Mouse (Mus musculus) neural tube, postnatal 0 days (tissue): ENCODE results near the gene Mark2. TPM values are rescaled to one million over a fixed set of nuclear protein-coding genes. Genes with fewer than 3 reads are reported as not detected.

Experiments
- polyA plus RNA-seq: library from polyadenylated mRNA; unstranded; fragments of >200 nt; fragmentation: Nextera tagmentation; extraction: Ambion mirVana; gene quantifications from 2 replicates; pipeline ENCODE4 v1.2.1, GENCODE M21; 2015

Mark2 gene
- polyA plus RNA-seq: 40.8 and 43.0 TPM in 2 replicates

GRCm38 (mm10) chr19:7341512-7342397, at the start of gene Mark2:
TSS of gene Mark2 (minus strand) at chr19:7341860.

GRCm38 (mm10) chr19:7382903-7383865, 41.5 kb upstream of the Mark2 start, which contains the start of gene Spindoc:
TSS of gene Spindoc (minus strand) at chr19:7382994.

DNA sequence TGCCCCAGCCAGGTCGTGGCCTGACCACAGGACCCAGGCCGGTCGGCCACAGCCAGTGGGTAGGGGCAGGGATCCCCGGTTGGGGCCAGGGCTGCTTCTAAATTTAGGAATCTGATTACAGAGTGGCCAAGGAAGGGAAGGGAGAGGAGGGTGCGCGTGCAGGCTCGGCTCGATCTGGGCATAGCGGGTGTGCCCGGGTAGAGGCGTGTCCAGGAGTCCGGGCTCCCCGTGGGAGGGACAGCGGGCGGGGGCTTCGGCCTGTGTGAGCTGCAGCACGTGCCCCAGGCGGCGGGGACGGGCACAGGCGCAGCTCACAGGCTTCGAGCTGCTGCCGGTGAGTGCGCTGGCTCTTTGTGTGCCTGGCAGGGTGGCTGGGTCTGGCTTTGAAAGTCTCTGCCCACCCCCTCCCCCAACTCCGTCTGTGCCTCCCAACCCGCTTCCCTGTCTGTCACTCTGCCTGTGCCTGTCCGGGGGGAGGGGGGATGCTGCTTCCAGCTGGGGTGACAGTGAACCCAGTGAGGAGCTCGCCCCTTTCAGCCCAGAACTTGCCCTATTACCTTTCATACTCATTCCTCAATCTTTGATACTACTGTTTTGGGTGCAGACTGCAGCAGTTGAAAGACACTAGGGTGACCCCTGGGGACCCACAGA, 74.4 kb downstream of the Mark2 start, which contains the start of gene Rcor2:
Gene Rcor2, plus strand, starts transcription at position 235 of the 651 bp plus-strand sequence.

DNA sequence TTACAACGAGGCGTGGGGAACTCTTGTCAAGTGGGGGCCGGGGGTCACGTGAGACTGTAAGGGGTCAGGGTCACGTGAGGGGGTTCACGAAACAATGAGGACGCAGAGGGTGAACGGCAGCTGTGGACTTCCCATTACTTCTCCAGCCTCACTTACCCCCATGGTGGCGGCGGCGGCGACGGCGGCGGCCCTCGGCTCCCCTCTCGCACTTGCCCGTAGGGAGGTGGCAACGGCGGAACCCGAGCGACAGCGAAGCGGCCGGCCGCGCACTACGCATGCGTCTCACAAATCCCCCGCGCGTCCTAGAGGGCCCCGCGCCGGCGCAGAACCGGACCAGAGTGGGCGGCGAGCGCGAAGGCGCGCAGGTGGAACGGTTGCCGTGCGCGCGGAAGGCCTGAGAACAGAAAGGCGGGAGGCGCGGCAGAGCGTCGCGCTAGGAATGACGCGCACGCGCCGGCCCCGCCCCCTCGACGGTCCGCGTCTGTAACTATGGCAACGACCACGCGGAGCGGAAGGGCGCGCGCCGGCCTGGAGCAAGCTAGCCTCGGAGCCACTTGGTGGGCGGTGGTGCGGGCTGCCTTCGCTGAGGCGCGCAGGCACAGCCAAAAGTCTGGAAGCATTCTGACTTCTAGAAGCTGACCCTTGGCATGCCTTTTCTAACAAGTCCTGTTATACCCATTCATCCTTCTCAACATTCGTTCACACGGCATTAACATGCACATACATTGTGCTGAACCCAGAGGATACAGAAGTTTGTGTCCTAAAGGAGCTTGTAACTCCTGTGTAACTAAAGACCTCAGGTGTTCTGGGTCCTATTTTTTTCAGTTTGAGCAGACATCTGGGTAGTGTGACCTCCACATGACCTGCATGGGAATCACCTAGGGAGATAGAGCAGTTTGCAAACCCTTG, 100.6 kb downstream of the Mark2 start, which contains the start of gene Naa40:
Gene Naa40, minus strand, starts transcription at position 402 of the 909 bp plus-strand sequence.

Other genes starting within 250 kb of the Mark2 start
- 10.8 and 12.7 TPM in 2 replicates for gene Flrt1, start 236.1 kb downstream of the Mark2 start, polyA plus RNA-seq
- 253 and 254 TPM in 2 replicates for gene Otub1, start 135.5 kb downstream of the Mark2 start, polyA plus RNA-seq
- 2,257 and 2,346 TPM in 2 replicates for gene Cox8a, start 124.2 kb downstream of the Mark2 start, polyA plus RNA-seq
- 36.8 and 42.8 TPM in 2 replicates for gene Naa40, start 100.7 kb downstream of the Mark2 start, polyA plus RNA-seq
- gene Rcor2, start 74.5 kb downstream of the Mark2 start, polyA plus RNA-seq: 8.5 and 8.7 TPM in 2 replicates
- gene Spindoc, start 41.1 kb upstream of the Mark2 start, polyA plus RNA-seq: 20.2 and 26.9 TPM in 2 replicates
- gene 2700081O15Rik, start 75.8 kb upstream of the Mark2 start, polyA plus RNA-seq: 13.1 and 13.4 TPM in 2 replicates
- gene Rtn3, start 141.4 kb upstream of the Mark2 start, polyA plus RNA-seq: 702 and 731 TPM in 2 replicates
- gene Atl3, start 152.2 kb upstream of the Mark2 start, polyA plus RNA-seq: 6.9 and 8.4 TPM in 2 replicates
- 11.4 and 11.5 TPM in 2 replicates for gene Pla2g16, start 215.6 kb upstream of the Mark2 start, polyA plus RNA-seq